Mouse (Mus musculus) ES-E14 (cell line): ENCODE results near the gene Aamp.

Experiments
- CHD2 ChIP-seq: IDR thresholded peaks from 2 replicates; pipeline ENCODE4 v1.6.1; 2014; ENCODE audit warnings: mild to moderate bottlenecking, low read depth, low read length, inconsistent platforms
- HCFC1 ChIP-seq: IDR thresholded peaks from 2 replicates; pipeline ENCODE4 v1.6.1; 2012; ENCODE audit warnings: low read length, inconsistent platforms, borderline replicate concordance; ENCODE audit not compliant: insufficient read depth
- MAFK ChIP-seq: IDR thresholded peaks from 2 replicates; pipeline ENCODE4 v1.6.1; 2014; ENCODE audit warnings: mild to moderate bottlenecking, low read depth, low read length, inconsistent platforms; ENCODE audit not compliant: insufficient read depth
- ZC3H11A ChIP-seq: IDR thresholded peaks from 2 replicates; pipeline ENCODE4 v1.6.1; 2012; ENCODE audit warnings: low read depth, mild to moderate bottlenecking, inconsistent platforms, low read length, borderline replicate concordance
- ZNF384 ChIP-seq: IDR thresholded peaks from 2 replicates; pipeline ENCODE4 v1.6.1; 2012; ENCODE audit warnings: low read depth, low read length, inconsistent platforms

DNA sequence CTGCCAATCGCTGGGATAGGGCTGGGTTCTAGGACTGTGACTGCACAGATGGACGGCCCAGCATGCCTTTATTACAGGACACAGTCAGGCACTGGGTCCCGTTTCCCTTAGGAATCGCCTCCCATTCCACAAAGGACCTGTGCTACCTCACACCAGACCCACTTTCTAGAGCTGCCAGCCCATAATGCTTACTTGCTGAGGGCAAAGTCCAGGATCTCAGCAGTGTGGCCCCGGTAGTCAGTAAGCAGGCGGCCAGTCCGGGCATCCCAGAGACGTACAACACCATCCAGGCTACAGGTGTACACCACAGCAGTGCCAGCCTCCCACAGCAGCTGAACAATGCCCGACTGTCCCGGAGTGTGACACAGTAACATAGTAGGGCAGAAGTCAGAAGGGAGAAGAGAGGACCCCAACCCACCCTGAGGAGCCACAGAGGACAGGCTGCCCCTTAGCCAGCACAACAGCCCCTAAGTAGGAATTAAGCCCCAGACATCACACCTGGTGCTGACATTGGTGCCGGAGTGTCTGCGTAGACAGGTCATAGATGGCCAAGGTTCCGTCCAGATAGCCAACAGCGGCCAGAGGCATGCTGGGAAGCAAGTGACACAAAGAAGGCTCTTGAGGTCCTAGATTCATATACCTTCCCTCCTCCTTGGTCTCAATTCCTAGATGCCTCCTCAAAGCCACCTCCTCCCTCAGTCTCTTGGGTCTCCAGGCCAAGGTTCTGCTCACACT lies 3.8 kb downstream of the Aamp start:
- no peak for TF ChIP-seq ZC3H11A
- TF ChIP-seq HCFC1: no peak
- no peak for TF ChIP-seq MAFK
- no peak for TF ChIP-seq CHD2
- no peak for TF ChIP-seq ZNF384
